Mouse (Mus musculus): ENCODE data around the gene Pias1. TPM values are rescaled to one million over a fixed set of nuclear protein-coding genes. Genes with fewer than 3 reads are reported as not detected.

Gene Pias1
- polyA plus RNA-seq (2014; fragmentation: Illumina TruSeq; extraction: RNeasy Lipid Tissue Mini Kit (QIAGEN cat#74804); ENCODE audit: low read depth, low replicate concordance), result 306 TPM

DNA sequence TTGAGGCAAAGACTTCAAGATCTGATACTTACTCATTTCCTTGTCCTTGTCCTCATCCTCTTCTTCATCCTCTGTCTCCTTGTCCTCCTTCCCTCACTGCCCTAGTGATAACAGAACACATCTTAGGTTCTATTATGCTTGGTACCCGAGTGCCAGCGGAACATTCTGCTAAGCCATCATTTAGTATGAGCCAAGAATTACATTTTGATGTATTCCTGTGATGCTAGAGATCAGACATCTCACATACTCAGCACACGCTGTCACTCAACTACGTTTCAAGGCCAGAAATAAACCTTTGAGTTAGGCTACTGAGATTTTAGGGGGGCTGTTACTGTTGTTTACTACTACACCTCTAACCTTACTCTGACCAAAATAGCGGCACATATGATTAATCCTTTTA is at the start of gene Pias1:
Pias1 (minus strand) TSS at position 101 of the 400 bp plus-strand sequence.

DNA sequence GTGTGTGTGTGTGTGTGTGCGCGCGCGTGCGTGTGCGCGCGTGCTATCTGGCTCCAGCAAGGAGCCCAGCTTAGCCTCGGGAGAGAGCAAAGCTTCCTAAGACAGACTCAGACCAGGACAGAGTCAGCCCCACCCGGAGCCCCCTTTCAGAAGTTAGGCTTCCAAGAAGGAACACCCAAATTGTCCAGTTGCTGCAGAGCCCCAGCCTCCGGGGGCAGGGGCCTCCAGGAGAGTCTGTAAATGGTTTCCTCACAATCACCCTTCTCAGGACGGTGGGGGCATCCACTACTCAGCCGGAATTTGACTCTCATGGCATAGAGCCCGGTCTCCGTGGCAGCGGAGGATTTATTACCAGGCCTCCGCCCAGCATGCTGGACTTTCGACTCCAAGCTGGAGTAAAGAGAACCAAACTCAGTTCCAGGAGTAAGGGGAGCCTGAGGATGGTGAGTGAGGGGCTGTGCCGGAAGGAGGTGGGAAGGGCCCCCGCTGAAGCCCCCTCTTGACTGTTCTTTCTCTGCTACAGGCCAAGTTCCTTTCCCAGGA is 129.9 kb downstream of the Pias1 start, which contains the start of gene Calml4:
Calml4 (plus strand) TSS at position 362 of the 543 bp plus-strand sequence.

DNA sequence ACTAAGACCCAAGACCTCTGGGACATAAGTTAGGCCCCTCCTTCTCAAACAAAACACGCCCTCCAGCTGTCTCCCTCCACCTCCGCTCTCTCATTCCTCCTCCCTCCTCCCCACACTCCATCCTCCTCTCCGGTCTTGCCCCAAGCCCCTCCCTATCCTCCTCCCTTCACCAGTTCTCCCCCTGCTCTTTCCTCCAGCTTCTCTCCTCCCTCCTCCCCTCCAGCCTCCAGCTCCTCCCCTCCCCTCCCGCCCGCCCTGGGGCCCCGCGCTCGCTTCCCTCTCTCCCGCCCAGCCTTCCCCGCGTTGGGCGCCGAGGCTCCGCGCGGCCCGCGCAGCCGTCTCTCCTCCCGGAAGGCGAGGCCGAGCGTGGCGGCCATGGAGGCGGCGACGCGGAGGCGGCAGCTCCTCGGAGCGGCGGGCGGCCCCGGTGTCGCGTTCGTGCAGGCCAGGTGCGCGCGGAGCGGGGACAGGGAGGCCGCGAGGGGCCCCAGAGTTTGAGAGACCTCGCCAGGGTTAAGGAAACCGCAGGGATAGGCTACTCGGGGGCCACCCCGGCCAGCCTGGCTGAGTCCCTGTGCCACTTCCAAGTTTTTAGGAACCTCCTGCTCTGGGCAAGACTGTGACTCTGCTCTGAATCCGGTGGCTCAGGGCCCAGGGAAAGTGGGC is 149.1 kb downstream of the Pias1 start, which contains the start of gene Cln6:
Cln6 (plus strand) TSS at position 280 of the 666 bp plus-strand sequence.

Other genes with a start within 250 kb of the Pias1 start
- 86.8 TPM for gene Fem1b, start 176.0 kb downstream of the Pias1 start, polyA plus RNA-seq (2014; fragmentation: Illumina TruSeq; extraction: RNeasy Lipid Tissue Mini Kit (QIAGEN cat#74804); ENCODE audit: low read depth, low replicate concordance)
- gene Cln6, start 149.1 kb downstream of the Pias1 start, polyA plus RNA-seq (2014; fragmentation: Illumina TruSeq; extraction: RNeasy Lipid Tissue Mini Kit (QIAGEN cat#74804); ENCODE audit: low read depth, low replicate concordance), result 14.9 TPM
- 4.8 TPM for gene Calml4, start 129.8 kb downstream of the Pias1 start, polyA plus RNA-seq (2014; fragmentation: Illumina TruSeq; extraction: RNeasy Lipid Tissue Mini Kit (QIAGEN cat#74804); ENCODE audit: low read depth, low replicate concordance)
- gene Skor1, start 161.0 kb upstream of the Pias1 start, polyA plus RNA-seq (2014; fragmentation: Illumina TruSeq; extraction: RNeasy Lipid Tissue Mini Kit (QIAGEN cat#74804); ENCODE audit: low read depth, low replicate concordance), result 0.60 TPM

All from testis, adult 10 weeks (tissue).